In the genomic region with DNA sequence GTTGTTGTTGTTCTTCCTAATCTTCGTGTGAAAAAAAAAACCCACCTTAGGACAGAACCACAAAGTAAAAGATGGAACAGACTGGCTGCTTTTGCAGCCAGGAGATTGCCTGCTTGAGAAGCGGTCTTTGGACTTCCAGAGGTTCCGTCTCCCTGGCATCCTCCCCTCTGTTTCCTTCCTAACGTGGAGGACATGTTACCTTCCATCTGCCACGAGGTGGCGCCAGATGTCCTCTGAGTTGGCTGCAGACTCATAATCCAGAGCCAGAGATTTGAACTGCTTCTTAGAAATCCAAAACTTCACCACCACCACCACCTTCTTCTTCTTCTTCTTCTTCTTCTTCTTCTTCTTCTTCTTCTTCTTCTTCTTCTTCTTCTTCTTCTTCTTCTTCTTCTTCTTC, we compare ENCODE assay signal across 8 mouse cellular contexts. TPM values are rescaled to one million over a fixed set of nuclear protein-coding genes. Genes with fewer than 3 reads are reported as not detected.
DNase-seq lines count a peak whose midpoint lies in the region; ATAC-seq and TF ChIP-seq lines count a peak whose summit lies in the region.

No protein-coding gene starts in this region.

- H3K9ac ChIP-seq in ES-E14 (ENCODE audit: insufficient read depth, low read depth, low read length, poor library complexity, severe bottlenecking), result no peak overlapping the region
- no peak overlapping the region for H3K9ac ChIP-seq in heart, embryonic 11.5 days (ENCODE audit: low read depth, low read length)

- in situ Hi-C loops in ES-E14 (cut with MboI; ENCODE audit: low sequenced_read_pairs in 2 of 2, unreplicated experiment in 2 of 2), result loop anchor here in 1 of 2 experiments (5.0 kb wide), 1 partner anchor 130 kb away; no protein-coding TSS in a partner anchor

- no peak for ATAC-seq in heart, embryonic 11.5 days (replicated peaks; ENCODE audit: insufficient number of reproducible peaks, low FRiP score, low TSS enrichment)

- H3K9me3 ChIP-seq in ES-E14 (ENCODE audit: control insufficient read depth, insufficient read depth, low read depth, low read length), result no peaks in the 10 kb centered on the region
- H3K9me3 ChIP-seq in heart, embryonic 11.5 days (replicated peaks; ENCODE audit: control insufficient read depth, low read length), result no peaks in the 10 kb centered on the region

- no peaks in the 10 kb centered on the region for H3K27me3 ChIP-seq in heart, embryonic 11.5 days (ENCODE audit: control insufficient read depth, insufficient read depth, low read length)

- peak; percentile 88 for DNase-seq in ES-E14 (ENCODE audit: low read depth, low spot score)
- DNase-seq in adrenal gland, postnatal 36 days, result peak; percentile 88
- peak; percentile 73 for DNase-seq in embryo, embryonic 9.5 days (ENCODE audit: extremely low spot score)
- DNase-seq in kidney, postnatal 14 days, result peak; percentile 90
- peak; percentile 92 for DNase-seq in lung, postnatal 10 days
- peak; percentile 81 for DNase-seq in retina, postnatal 7 days (ENCODE audit: low read depth, low spot score)
- DNase-seq in urinary bladder, postnatal 10 days (ENCODE audit: low spot score), result peak; percentile 47

- WGBS in heart, embryonic 11.5 days (ENCODE audit: insufficient replicate concordance), result 6% methylated on average over 6 of the region's 6 CpGs

- peak overlapping the region; percentile 35 for H3K4me2 ChIP-seq in heart, embryonic 11.5 days

- no peaks in the 10 kb centered on the region for H3K36me3 ChIP-seq in ES-E14 (ENCODE audit: control insufficient read depth, insufficient read depth, low read length, poor library complexity, severe bottlenecking)
- H3K36me3 ChIP-seq in heart, embryonic 11.5 days (ENCODE audit: control insufficient read depth, insufficient read depth, low read length), result no peaks in the 10 kb centered on the region

- peaks cover 4 to 10% of the 10 kb centered on the region in 2 experiments; a peak in 3 of 4 replicates for H3K4me1 ChIP-seq in ES-E14 (ENCODE audit: control insufficient read depth in 2 of 2, insufficient read depth in 2 of 2, low read length in 2 of 2, poor library complexity in 1 of 2)
- peaks cover 37% of the 10 kb centered on the region for H3K4me1 ChIP-seq in heart, embryonic 11.5 days (ENCODE audit: control insufficient read depth, insufficient read depth, low read length)

- H3K4me3 ChIP-seq in ES-E14 (ENCODE audit: insufficient read depth in 1 of 2, low read depth in 1 of 2, low read length in 2 of 2, poor library complexity in 1 of 2, severe bottlenecking in 1 of 2), result no peak overlapping the region
- H3K4me3 ChIP-seq in heart, embryonic 11.5 days (ENCODE audit: low read depth, low read length), result no peak overlapping the region

- no peak overlapping the region for H3K27ac ChIP-seq in ES-E14 (ENCODE audit: insufficient read depth, low read depth, low read length, poor library complexity, severe bottlenecking)
- no peak overlapping the region for H3K27ac ChIP-seq in heart, embryonic 11.5 days (ENCODE audit: low read depth, low read length)

TF ChIP-seq in ES-E14, 5 proteins besides CTCF, POLR2A, EP300 and RAD21:
- TF ChIP-seq CHD2 (IDR thresholded peaks at IDR 0.05; ENCODE audit: low read depth, low read length) (no peak), ZNF384 (IDR thresholded peaks at IDR 0.05; ENCODE audit: low read depth, low read length) (no peak), ZC3H11A (IDR thresholded peaks at IDR 0.05; ENCODE audit: borderline replicate concordance, low read depth, low read length) (peak; percentile 76; the same call in 1 of the 2 replicates), MAFK (IDR thresholded peaks at IDR 0.05; ENCODE audit: insufficient read depth, low read depth, low read length) (no peak), HCFC1 (IDR thresholded peaks at IDR 0.05; ENCODE audit: borderline replicate concordance, insufficient read depth, low read length) (no peak)

RNA-seq across cellular contexts. Expression of a gene that starts 19.1 kb away (rescaled TPM):
- total RNA-seq in ES-E14 (2012; rRNA removed), result 10.3 and 15.7 TPM in 2 replicates
- 10 to 100 TPM; 40.2 to 42.0 TPM for total RNA-seq in adrenal gland, postnatal 36 days (2021)
- polyA plus RNA-seq in heart, embryonic 11.5 days (2014; fragmentation: Nextera tagmentation; extraction: Ambion mirVana), result 39.9 and 42.1 TPM in 2 replicates
